Mouse (Mus musculus) G1E (cell line): Measurements from ENCODE around the gene Tecrl. TPM values are rescaled to one million over a fixed set of nuclear protein-coding genes. Genes with fewer than 3 reads are reported as not detected.

Experiments used
- ATAC-seq: 2 replicates; pipeline ENCODE4 v1.8.0; 2016; ENCODE audit warnings: mild to moderate bottlenecking; ENCODE audit not compliant: insufficient number of reproducible peaks, poor library complexity, low FRiP score, severe bottlenecking; ENCODE audit errors: extremely low read depth
- DNase-seq: peaks from one replicate; pipeline ENCODE4 v3.0.0; 2012; ENCODE audit warnings: low spot score
- H3K27me3 ChIP-seq: 2 replicates; pipeline ENCODE4 v1.6.1; 2012; ENCODE audit warnings: mild to moderate bottlenecking, low read length, inconsistent platforms; ENCODE audit not compliant: insufficient read depth
- H3K36me3 ChIP-seq: replicated peaks from 2 replicates; pipeline ENCODE3; 2012; ENCODE audit warnings: mild to moderate bottlenecking, inconsistent platforms
- H3K4me1 ChIP-seq: 2 replicates; pipeline ENCODE4 v1.6.1; 2012; ENCODE audit warnings: low read depth, low read length, inconsistent platforms, mixed read lengths; ENCODE audit not compliant: insufficient read depth
- H3K4me3 ChIP-seq: 2 replicates; pipeline ENCODE4 v1.5.1; 2012; ENCODE audit warnings: low read depth, mild to moderate bottlenecking, inconsistent platforms, low read length, moderate library complexity, mixed read lengths
- H3K9me3 ChIP-seq: replicated peaks from 2 replicates; pipeline ENCODE4 v1.6.1; 2012; ENCODE audit warnings: inconsistent platforms
- CTCF ChIP-seq: IDR thresholded peaks from 2 replicates; pipeline ENCODE4 v1.5.1; 2012; ENCODE audit warnings: low read depth, low read length, inconsistent platforms, mixed read lengths
- GATA1 ChIP-seq: IDR thresholded peaks from 2 replicates; pipeline ENCODE4 v1.6.1; 2012; ENCODE audit warnings: borderline replicate concordance, low read length, inconsistent platforms, mixed read lengths
- GATA2 ChIP-seq: IDR thresholded peaks from 2 replicates; pipeline ENCODE4 v1.6.1; 2012; ENCODE audit warnings: low read depth, low read length, inconsistent platforms, borderline replicate concordance
- POLR2AphosphoS5 ChIP-seq: IDR thresholded peaks from 2 replicates; pipeline ENCODE4 v1.6.1; 2012; ENCODE audit warnings: low read depth, low read length, inconsistent platforms; ENCODE audit not compliant: insufficient replicate concordance
- TAL1 ChIP-seq: conservative IDR thresholded peaks from 2 replicates; pipeline ENCODE4 v1.6.1; 2012; ENCODE audit warnings: low read depth, low read length, inconsistent platforms, mixed read lengths
- polyA plus RNA-seq: library from polyadenylated mRNA; stranded (reverse); fragments of >175 nt; gene quantifications from 2 replicates; pipeline ENCODE4 v1.2.3, GENCODE M21; 2012
- total RNA-seq, 2 experiments: library from RNA; stranded (forward) in 1 of 2; stranded (reverse) in 1 of 2; fragments of 200-1000 nt in 1 of 2; fragments of >200 nt in 1 of 2; fragmentation: Nextera tagmentation in 1 of 2; gene quantifications; 2 replicates each; pipeline ENCODE4 v1.2.3; 2014 to 2017

Tecrl gene
- total RNA-seq (2014; fragmentation: Nextera tagmentation) (not detected in 2 replicates), total RNA-seq (2017) (not detected in 2 replicates), polyA plus RNA-seq (not detected in 2 replicates)

GRCm38 (mm10) chr5:83354846-83355561 lies at the start of gene Tecrl:
Gene Tecrl (minus strand): TSS chr5:83355195.
- Histone ChIP-seq H3K36me3 (no peaks in the 10 kb centered on the region), H3K4me3 (no peak within 1 kb of the TSS), H3K27me3 (no peaks in the 10 kb centered on the region), H3K4me1 (no peaks in the 10 kb centered on the region), H3K9me3 (no peaks in the 10 kb centered on the region)
- no peak for DNase-seq
- ATAC-seq: no peak
- TF ChIP-seq CTCF: no peak
- TF ChIP-seq GATA1: no peak
- TF ChIP-seq TAL1: no peak

- Histone ChIP-seq H3K36me3 (no peaks in the 10 kb centered on the region), H3K9me3 (0 out of 2 replicates have a peak, but pooled peaks cover 2% of the 10 kb centered on the region), H3K27me3 (no peaks in the 10 kb centered on the region), H3K4me3 (no peak overlapping the region), H3K4me1 (no peaks in the 10 kb centered on the region)
- TF ChIP-seq GATA2 (no peak), CTCF (no peak), GATA1 (no peak), TAL1 (no peak), POLR2AphosphoS5 (no peak)
- ATAC-seq (no peak), DNase-seq (no peak)
Measured at GRCm38 (mm10) chr5:83385021-83385420, 30.0 kb upstream of the Tecrl start.

GRCm38 (mm10) chr5:83351615-83352014 lies 3.4 kb downstream of the Tecrl start:
- TF ChIP-seq TAL1: no peak
- no peak for ATAC-seq
- no peak overlapping the region for H3K4me3 ChIP-seq
- H3K27me3 ChIP-seq: no peaks in the 10 kb centered on the region
- no peaks in the 10 kb centered on the region for H3K4me1 ChIP-seq
- H3K9me3 ChIP-seq: no peaks in the 10 kb centered on the region
- H3K36me3 ChIP-seq: no peaks in the 10 kb centered on the region
- DNase-seq: no peak

- Histone ChIP-seq H3K4me1 (no peaks in the 10 kb centered on the region), H3K27me3 (no peaks in the 10 kb centered on the region), H3K9me3 (peaks cover 5% of the 10 kb centered on the region), H3K4me3 (no peak overlapping the region), H3K36me3 (no peaks in the 10 kb centered on the region)
- no peak for ATAC-seq
- no peak for DNase-seq
- no peak for TF ChIP-seq GATA1
- no peak for TF ChIP-seq TAL1
- no peak for TF ChIP-seq POLR2AphosphoS5
- no peak for TF ChIP-seq CTCF
- no peak for TF ChIP-seq GATA2
Measured at GRCm38 (mm10) chr5:83339144-83339543, 15.9 kb downstream of the Tecrl start.

- ATAC-seq (no peak), DNase-seq (no peak)
- H3K36me3 ChIP-seq: no peaks in the 10 kb centered on the region
- no peak overlapping the region for H3K4me3 ChIP-seq
- H3K4me1 ChIP-seq: no peaks in the 10 kb centered on the region
- no peaks in the 10 kb centered on the region for H3K27me3 ChIP-seq
- H3K9me3 ChIP-seq: peaks cover 4% of the 10 kb centered on the region; the same call in 1 of the 2 replicates
- TF ChIP-seq TAL1 (no peak), CTCF (no peak), GATA1 (no peak), GATA2 (no peak), POLR2AphosphoS5 (no peak)
Measured at GRCm38 (mm10) chr5:83267148-83267776, 87.7 kb downstream of the Tecrl start.

- ATAC-seq (no peak), DNase-seq (no peak)
- TF ChIP-seq GATA1 (no peak), POLR2AphosphoS5 (no peak), GATA2 (no peak), CTCF (no peak), TAL1 (no peak)
- Histone ChIP-seq H3K27me3 (no peaks in the 10 kb centered on the region), H3K4me1 (no peaks in the 10 kb centered on the region), H3K36me3 (no peaks in the 10 kb centered on the region), H3K4me3 (no peak overlapping the region), H3K9me3 (peaks cover 6% of the 10 kb centered on the region; the same call in 1 of the 2 replicates)
Measured at GRCm38 (mm10) chr5:83260059-83260458, 94.9 kb downstream of the Tecrl start.

- H3K27me3 ChIP-seq: no peaks in the 10 kb centered on the region
- no peaks in the 10 kb centered on the region for H3K4me1 ChIP-seq
- H3K4me3 ChIP-seq: no peak overlapping the region
- DNase-seq (no peak), ATAC-seq (no peak)
- no peaks in the 10 kb centered on the region for H3K9me3 ChIP-seq
- no peak for TF ChIP-seq POLR2AphosphoS5
- no peak for TF ChIP-seq TAL1
- TF ChIP-seq GATA1: no peak
- TF ChIP-seq CTCF: no peak
- no peak for TF ChIP-seq GATA2
- no peaks in the 10 kb centered on the region for H3K36me3 ChIP-seq
Measured at GRCm38 (mm10) chr5:83254141-83254540, 100.9 kb downstream of the Tecrl start.
